Mouse (Mus musculus): ENCODE results near the gene Rcsd1.
"Not testable (repeated sequence)": the region's sequence is repeated elsewhere in the genome, so short reads cannot be mapped to it uniquely, and the experiment has no call there.

The Rcsd1 gene

GRCm38 (mm10) chr1:165689845-165690244 is 19.7 kb downstream of the Rcsd1 start:
- no peak for DNase-seq (ENCODE audit: low spot score in 2 of 2)

- no peak for DNase-seq (ENCODE audit: low spot score in 2 of 2)
Measured at GRCm38 (mm10) chr1:165687861-165688260, 21.7 kb downstream of the Rcsd1 start.

DNA sequence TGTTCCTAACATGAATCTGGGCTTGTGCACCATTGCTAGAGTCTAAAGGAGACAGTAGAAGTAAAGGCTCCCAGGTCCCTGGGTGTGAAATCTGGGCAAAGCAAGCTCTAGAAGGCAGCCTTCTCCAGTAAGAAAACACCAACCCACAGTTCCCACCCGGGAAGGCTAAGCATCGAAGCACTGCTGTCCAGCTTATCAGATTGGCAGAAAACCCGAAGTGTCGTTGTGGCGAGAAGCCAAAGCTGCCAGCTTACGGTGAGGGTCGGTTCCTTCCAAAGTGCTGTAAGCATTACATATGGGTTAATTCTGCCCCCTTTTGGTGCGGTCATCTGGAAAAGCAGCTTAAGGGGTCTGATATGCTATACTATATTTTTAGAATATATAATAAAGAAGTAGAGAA is 22.6 kb downstream of the Rcsd1 start:
- no peak for DNase-seq (ENCODE audit: low spot score in 2 of 2)

DNA sequence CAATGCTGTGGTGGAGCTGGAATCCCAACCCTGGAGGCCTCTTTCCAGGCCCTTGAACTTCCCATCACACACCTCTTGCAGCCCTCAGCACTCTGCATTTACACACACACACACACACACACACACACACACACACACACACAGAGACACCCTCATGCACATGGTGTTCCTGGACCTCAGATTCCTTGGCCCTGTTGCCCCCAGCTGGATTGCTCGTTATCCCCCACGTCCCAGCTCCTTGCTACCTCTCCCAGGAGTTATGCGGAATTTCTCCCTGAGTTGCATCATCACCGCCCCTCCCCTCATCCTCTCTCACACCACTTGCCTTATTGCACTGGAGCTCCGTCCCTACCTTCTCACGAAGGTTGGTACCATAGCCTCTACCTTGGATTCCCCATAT is 23.2 kb downstream of the Rcsd1 start:
- DNase-seq (ENCODE audit: low spot score in 2 of 2) = no peak

- DNase-seq (ENCODE audit: low spot score in 2 of 2) = no peak
Measured at GRCm38 (mm10) chr1:165684261-165685203, 25.0 kb downstream of the Rcsd1 start.

GRCm38 (mm10) chr1:165682056-165682853 is 27.3 kb downstream of the Rcsd1 start:
- no peak for DNase-seq (ENCODE audit: low spot score in 2 of 2)

GRCm38 (mm10) chr1:165681045-165681794 is 28.3 kb downstream of the Rcsd1 start:
- no peak for DNase-seq (ENCODE audit: low spot score in 2 of 2)

- DNase-seq (ENCODE audit: low spot score in 2 of 2) = not testable (repeated sequence)
Measured at GRCm38 (mm10) chr1:165680086-165680485, 29.5 kb downstream of the Rcsd1 start.

DNA sequence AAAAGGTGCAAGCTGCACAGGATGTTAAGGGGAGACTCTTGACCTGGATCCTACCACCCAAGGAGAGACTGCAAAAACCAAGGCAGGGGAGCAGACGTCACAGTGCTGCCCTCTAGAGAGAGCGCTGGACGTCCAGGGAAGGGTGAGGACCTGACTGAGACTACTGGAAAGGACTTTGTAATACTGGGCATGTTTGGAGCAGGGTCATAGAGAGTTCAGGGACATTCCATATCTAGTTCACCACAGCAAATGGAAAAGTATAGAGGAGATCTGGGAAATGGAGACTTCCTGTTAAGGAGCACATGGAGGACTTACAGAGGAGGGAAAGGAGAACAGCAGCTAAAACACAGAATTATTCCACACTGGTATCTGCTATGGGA is 29.9 kb downstream of the Rcsd1 start:
- DNase-seq (ENCODE audit: low spot score in 2 of 2) = no peak

- no peak for DNase-seq (ENCODE audit: low spot score in 2 of 2)
Measured at GRCm38 (mm10) chr1:165678861-165679617, 30.5 kb downstream of the Rcsd1 start.

- no peak for DNase-seq (ENCODE audit: low spot score in 2 of 2)
Measured at GRCm38 (mm10) chr1:165677558-165677957, 32.0 kb downstream of the Rcsd1 start.

- DNase-seq (ENCODE audit: low spot score in 2 of 2) = no peak
Measured at GRCm38 (mm10) chr1:165676993-165677392, 32.6 kb downstream of the Rcsd1 start.

DNA sequence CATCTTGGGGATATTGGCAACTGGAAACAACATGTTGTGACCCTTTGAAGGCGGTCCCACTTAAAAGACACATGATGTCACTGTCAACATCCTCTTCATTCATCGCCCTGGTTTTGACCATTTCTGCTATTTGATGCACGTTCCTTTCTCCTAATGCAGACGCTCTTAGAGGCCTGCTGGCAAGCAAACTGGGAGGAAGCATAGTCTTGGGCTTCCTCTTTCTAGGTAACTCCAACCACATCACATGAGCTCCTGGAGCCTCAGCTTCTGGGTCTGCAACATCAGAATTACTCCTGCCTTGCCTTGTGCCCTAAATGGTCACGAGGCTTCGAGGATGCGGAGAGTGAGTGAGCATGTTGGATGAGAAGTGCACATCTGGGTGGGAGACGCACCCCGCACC is 34.4 kb downstream of the Rcsd1 start:
- no peak for DNase-seq (ENCODE audit: low spot score in 2 of 2)

- DNase-seq (ENCODE audit: low spot score in 2 of 2) = no peak
Measured at GRCm38 (mm10) chr1:165672355-165672754, 37.2 kb downstream of the Rcsd1 start.

- DNase-seq (ENCODE audit: low spot score in 2 of 2) = no peak
Measured at GRCm38 (mm10) chr1:165670056-165670455, 39.5 kb downstream of the Rcsd1 start.

DNA sequence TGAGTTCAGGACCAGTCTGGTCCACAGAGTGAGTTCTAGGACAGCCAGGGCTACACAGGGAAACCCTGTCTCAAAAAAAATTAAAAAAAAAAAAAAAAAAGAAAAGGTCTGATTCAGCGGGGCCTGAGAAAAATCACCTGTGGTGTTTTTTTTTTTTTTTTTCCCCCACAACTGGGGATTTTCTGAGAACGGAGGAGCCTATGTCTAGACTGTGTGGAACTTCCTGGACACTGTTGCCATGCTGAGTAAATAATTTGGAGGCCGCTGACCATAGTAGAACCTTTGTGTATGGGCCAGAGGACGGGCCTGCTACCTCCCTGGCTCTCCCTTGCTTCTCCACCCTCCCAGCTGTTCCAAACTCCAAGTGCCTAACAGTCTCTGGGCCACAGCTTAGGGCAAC is 40.7 kb downstream of the Rcsd1 start:
- DNase-seq (ENCODE audit: low spot score in 2 of 2) = no peak

GRCm38 (mm10) chr1:165667380-165667779 is 42.2 kb downstream of the Rcsd1 start:
- DNase-seq (ENCODE audit: low spot score in 2 of 2) = no peak

DNA sequence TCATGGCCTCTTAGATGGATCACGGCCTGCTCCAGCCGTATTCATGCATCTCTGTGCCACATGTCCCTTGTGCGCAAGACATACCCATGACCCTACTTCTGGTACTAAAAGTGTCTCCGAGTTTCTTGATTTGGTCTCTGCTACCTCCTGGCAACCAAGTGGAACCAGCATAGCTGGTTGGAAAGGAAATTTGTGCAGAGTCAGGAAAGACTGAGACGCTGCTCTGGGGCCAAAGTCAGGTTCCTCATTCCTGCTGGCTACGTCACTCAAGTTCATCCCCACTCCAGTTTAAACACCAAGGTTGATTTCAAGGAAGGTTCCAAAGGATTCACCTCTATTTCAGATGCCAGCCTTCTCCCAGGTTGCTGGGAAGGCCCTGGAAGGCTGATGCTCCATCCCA is 42.6 kb downstream of the Rcsd1 start:
- DNase-seq (ENCODE audit: low spot score in 2 of 2) = no peak

DNA sequence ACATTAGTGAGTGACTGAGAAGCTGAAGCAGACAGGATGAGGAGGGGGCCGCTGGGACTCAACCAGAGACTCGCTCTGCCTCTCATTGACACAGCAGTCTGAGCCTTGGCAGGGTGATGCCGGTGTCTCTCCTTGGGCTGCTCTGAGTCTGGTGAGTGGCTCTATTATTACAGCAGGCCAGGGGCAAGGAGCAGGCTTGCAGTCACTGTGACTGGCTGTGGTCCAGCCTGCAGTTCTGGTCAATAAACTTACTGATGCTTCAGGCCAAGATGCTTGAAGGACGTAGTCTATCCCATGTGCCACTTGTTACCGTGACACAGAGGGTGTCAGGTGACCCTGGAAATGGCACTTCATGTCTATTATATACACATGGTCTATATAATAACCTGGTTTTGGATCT is 43.8 kb downstream of the Rcsd1 start:
- no peak for DNase-seq (ENCODE audit: low spot score in 2 of 2)

GRCm38 (mm10) chr1:165663277-165663676 is 46.3 kb downstream of the Rcsd1 start:
- DNase-seq (ENCODE audit: low spot score in 2 of 2) = no peak
